Mouse (Mus musculus): ENCODE measurements around the gene Aip. TPM values are rescaled to one million over a fixed set of nuclear protein-coding genes. Genes with fewer than 3 reads are reported as not detected.

Gene Aip
- total RNA-seq, 2 experiments from 2014 or later = 71.5 to 73.4 TPM

- peak; percentile 96 for DNase-seq
Observed at GRCm38 (mm10) chr19:4113186-4113805, 12.4 kb downstream of the Aip start.

DNA sequence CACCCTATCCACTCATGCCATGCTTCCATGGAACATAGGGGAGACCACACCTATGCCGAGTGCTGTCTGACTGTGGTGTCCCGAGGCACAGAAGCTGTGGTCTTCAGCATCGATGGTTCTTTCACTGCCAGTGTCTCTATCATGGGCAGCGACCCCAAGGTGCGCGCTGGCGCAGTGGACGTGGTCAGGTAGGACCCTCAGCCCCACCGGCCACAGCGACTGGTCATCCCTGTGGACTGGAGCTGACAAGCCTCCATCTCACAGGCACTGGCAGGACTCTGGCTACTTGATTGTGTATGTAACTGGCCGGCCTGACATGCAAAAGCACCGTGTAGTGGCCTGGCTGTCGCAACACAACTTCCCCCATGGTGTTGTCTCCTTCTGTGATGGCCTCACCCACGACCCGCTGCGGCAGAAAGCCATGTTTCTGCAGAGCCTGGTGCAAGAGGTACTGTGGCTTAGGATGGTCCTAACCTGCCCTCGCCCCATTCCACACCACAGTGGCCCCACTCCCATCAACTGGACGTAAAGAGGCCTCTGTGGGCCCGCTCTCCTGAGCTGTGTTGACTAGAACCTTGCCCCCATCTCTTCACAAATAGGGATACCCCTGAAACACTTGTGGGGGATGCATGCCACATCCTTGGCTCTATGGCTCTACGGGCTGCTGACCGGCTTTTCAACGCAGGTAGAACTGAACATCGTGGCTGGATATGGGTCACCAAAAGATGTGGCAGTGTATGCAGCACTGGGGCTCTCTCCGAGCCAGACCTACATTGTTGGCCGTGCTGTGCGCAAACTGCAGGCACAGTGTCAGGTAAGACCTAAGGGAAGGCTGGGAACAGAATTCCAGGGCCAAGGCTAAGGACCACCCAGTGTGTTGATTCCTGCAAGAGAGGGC is 13.3 kb downstream of the Aip start:
- no peak for DNase-seq

GRCm38 (mm10) chr19:4108535-4108934 is 17.1 kb downstream of the Aip start:
- DNase-seq = no peak

DNA sequence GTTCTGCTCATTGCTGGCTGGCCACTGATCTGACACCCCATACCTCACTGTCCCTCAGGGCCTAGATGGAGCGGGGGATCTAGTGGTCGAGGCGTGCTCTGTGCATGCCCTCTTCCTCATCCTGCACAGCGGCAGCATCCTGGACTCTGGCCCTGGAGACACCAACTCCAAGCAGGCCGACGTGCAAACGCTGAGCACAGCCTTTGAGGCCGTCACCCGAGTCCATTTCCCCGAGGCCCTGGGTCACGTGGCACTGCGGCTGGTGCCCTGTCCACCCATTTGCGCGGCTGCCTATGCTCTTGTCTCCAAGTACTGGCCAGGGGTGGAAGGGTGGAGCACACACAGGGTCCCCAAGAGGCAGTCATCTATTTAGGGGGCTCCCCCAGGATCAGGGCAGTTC is 19.0 kb downstream of the Aip start:
- DNase-seq = no peak

GRCm38 (mm10) chr19:4104675-4105194 is 20.9 kb downstream of the Aip start:
- DNase-seq = no peak

GRCm38 (mm10) chr19:4103792-4104191 is 21.9 kb downstream of the Aip start:
- no peak for DNase-seq

- DNase-seq = no peak
Observed at GRCm38 (mm10) chr19:4103294-4103693, 22.4 kb downstream of the Aip start.

- no peak for DNase-seq
Observed at GRCm38 (mm10) chr19:4102626-4103025, 23.0 kb downstream of the Aip start.

- no peak for DNase-seq
Observed at GRCm38 (mm10) chr19:4102049-4102448, 23.6 kb downstream of the Aip start.

DNA sequence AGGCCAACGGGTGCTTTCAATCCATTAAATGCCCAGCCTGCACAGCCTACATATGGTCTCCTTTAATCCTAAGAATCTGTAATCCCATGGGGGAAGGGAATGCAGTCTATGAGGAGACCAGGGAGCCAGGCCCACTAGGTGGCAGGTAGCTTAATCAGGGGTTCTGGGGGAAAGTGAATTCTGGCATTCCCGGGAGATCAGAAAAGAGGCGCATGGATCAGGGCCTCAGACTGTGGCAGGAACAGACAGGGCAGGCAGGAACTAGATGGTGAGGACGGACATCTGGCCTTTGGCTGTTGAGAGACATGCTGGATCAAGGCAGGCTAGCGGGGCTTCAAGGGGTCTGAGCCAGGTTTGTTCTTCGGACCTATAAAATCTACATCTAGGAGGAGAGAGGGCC is 24.2 kb downstream of the Aip start:
- no peak for DNase-seq

- peak; percentile 81 for DNase-seq
Observed at GRCm38 (mm10) chr19:4100718-4101261, 24.9 kb downstream of the Aip start.

DNA sequence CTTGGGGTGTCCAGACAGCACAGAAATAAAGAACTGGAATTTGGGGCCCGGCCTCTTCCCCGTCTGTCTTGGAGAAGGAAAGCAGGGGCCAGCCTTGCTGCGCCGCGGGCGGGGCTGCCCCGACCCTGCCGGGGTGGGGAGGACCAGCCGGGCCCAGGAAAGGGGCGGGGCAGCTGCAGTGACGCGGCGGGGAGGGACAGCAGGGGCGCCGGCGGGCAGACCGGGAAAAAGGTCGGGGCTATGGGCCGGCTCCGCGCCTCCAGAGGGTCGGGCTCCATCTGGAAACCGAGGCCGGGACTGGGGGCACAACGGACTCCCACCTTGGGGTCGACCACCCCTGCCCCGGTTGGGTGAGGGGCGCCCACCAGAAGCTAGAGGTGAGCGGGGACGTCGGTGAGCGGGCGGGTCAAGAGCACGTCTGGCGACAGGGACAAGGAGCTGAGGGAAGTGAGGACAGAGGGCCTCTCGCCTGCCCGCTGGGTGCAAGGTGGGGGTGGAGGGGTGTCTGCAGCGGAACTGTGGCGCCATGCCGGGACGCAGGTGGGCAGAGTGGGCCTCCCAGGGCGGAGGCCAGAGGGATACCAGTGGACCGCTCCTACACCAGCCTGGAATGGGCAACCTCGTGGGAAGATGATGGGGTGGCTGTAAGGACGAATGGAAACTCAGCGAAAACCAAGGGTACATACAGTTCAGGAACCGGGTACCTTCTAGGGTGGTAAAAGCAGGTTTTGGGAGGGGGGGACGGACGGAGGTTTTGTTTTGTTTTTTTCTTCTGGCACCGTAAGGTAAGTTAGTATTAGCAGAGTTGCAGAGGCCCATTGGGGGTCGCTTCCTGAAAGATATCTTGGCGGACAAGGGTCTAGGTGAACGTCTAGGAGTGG is 25.6 kb downstream of the Aip start, which contains the start of gene Pitpnm1:
Gene Pitpnm1 (plus strand): TSS at position 162 of the 881 bp plus-strand sequence.
- peak; percentile 90 for DNase-seq

DNA sequence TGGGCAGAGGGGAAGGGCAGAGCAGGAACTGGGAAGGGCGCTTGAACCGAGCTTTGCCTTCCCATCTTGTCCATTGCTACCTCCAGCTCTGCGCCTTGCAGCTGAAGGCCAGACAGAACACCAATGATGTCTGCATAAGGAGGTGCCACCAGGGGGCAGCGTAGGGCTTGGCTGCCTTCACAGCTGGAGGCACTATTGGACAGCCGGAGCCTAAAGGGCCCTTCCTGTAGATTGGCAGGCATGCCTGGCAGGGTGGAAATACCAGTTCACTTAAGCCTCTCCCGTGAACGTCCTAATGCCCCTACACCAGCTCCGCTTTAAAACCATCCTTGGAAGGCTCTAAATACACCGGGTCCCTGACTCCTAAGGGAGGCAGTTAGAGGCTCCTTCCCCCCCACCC is 26.6 kb downstream of the Aip start:
- peak; percentile 97 for DNase-seq

- no peak for DNase-seq
Observed at GRCm38 (mm10) chr19:4098426-4098825, 27.2 kb downstream of the Aip start.

- no peak for DNase-seq
Observed at GRCm38 (mm10) chr19:4097441-4097825, 28.2 kb downstream of the Aip start.

- peak; percentile 100 for DNase-seq
Observed at GRCm38 (mm10) chr19:4096642-4097440, 28.8 kb downstream of the Aip start, which contains the start of gene Cdk2ap2. Gene Cdk2ap2 (plus strand): TSS chr19:4097182.

- DNase-seq = no peak
Observed at GRCm38 (mm10) chr19:4095802-4096201, 29.9 kb downstream of the Aip start.

- DNase-seq = no peak
Observed at GRCm38 (mm10) chr19:4094774-4095303, 30.8 kb downstream of the Aip start.

GRCm38 (mm10) chr19:4094348-4094747 is 31.3 kb downstream of the Aip start:
- no peak for DNase-seq

GRCm38 (mm10) chr19:4093772-4094171 is 31.9 kb downstream of the Aip start:
- DNase-seq = no peak

- DNase-seq = no peak
Observed at GRCm38 (mm10) chr19:4092750-4093149, 32.9 kb downstream of the Aip start.
